Mouse (Mus musculus) gastrocnemius, adult 2 months (tissue): ENCODE results near the gene Fnd3c2. TPM values are rescaled to one million over a fixed set of nuclear protein-coding genes. Genes with fewer than 3 reads are reported as not detected.
A peak's percentile ranks its signal among the peaks of the same experiment; 100 is the strongest.
"Not testable (repeated sequence)": the region's sequence is repeated elsewhere in the genome, so short reads cannot be mapped to it uniquely, and the experiment has no call there.

Experiments
- DNase-seq: peaks from one replicate; pipeline ENCODE4 v3.0.0; 2022
- H3K27ac ChIP-seq: fragments of 200-600 bp; 2 replicates; pipeline ENCODE4 v1.8.1; 2022; ENCODE audit warnings: mild to moderate bottlenecking
- H3K4me3 ChIP-seq: fragments of 200-600 bp; 2 replicates; pipeline ENCODE4 v1.8.1; 2022; ENCODE audit warnings: mild to moderate bottlenecking, moderate library complexity
- CTCF ChIP-seq: fragments of 200-600 bp; IDR thresholded peaks from 2 replicates; pipeline ENCODE4 v1.8.1; 2022; ENCODE audit warnings: antibody characterized with exemption, mild to moderate bottlenecking, moderate library complexity
- intact Hi-C: fragments of 180-260 bp; cut with DNase I; formaldehyde crosslinking; loops from one replicate; pipeline ENCODE4 v1.15.1; 2025
- long read RNA-seq, 2 experiments: library from polyadenylated mRNA; stranded (forward); transcript quantifications; one replicate each; pipeline ENCODE4 v2.0.0; 2021
- total RNA-seq, 2 experiments: library from RNA; stranded (reverse); gene quantifications; 2 replicates each; pipeline ENCODE4 v1.2.3; 2021

The Fnd3c2 gene
- not detected for total RNA-seq
- long read RNA-seq, experiment 1: 0 reads
- long read RNA-seq, experiment 2: 0 reads

DNA sequence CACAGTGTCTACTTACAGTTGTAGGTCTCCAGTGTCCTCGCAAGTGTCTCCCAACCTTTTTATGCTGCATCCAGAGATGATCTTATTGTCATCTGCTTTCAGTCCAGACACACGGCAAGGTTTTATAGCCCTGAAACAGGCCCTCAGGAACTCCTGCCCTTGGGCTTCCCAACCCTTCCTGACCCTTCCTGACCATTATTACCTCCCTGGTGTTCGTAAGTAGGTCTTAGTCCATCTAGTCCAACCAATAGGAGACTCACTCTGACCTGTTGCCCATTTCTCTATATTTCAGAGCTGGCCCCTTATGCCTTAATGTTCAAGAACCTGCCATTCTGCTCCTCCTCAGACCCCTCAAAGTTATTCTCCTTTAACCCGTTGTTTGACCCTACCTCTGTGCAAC is at the start of gene Fnd3c2:
Gene Fnd3c2, minus strand, starts transcription at position 101 of the 400 bp plus-strand sequence.
- Histone ChIP-seq H3K27ac (no peak within 1 kb of the TSS), H3K4me3 (no peak within 1 kb of the TSS)
- intact Hi-C loops: no loop called here
- TF ChIP-seq CTCF: no peak
- no peak for DNase-seq

DNA sequence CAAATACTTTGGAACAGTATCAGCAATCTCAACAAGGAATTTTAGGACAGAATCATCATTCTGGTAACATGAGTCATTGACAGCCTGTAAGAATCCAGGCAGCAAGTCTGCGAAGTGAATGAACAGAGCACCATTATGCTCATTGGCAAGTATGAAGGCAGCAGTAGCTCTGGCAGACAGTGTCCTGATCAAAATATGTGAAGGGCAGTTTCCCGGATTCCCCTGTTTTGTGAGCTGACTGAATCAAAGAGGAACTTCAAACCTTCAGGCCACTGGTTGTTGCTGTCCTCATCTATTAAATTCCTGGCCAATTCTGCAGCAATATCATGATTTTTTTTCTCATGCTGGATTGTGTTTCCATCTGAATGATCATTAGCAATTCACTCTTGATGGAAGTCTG is 29.3 kb upstream of the Fnd3c2 start:
- H3K27ac ChIP-seq: no peak overlapping the region
- H3K4me3 ChIP-seq: no peak overlapping the region
- DNase-seq: no peak
- TF ChIP-seq CTCF: no peak
- intact Hi-C loops: no loop called here

DNA sequence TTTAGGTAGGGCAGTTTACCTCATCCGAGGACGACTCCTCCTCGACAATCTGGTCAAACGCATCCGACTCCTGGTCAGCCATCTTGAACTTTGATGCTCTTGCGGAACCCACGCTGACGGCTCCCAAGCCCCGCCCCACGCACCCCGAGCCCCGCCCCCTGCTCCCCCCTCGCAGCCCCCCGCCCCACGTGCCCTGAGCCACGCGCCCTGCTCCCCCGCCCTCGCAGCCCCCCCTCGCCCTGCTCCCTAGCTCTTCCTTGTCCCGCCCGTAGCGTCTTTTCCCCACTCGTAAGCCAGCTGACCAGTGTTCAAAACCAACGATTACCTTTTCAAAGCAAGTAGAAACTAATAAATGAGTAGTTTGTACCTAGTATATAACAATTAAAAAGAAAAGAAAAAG is 34.1 kb downstream of the Fnd3c2 start, which contains the start of gene Taf9b:
Gene Taf9b, minus strand, starts transcription at position 101 of the 400 bp plus-strand sequence.
- intact Hi-C loops: no loop called here
- peak within 1 kb of the TSS; percentile 72 for H3K4me3 ChIP-seq

DNA sequence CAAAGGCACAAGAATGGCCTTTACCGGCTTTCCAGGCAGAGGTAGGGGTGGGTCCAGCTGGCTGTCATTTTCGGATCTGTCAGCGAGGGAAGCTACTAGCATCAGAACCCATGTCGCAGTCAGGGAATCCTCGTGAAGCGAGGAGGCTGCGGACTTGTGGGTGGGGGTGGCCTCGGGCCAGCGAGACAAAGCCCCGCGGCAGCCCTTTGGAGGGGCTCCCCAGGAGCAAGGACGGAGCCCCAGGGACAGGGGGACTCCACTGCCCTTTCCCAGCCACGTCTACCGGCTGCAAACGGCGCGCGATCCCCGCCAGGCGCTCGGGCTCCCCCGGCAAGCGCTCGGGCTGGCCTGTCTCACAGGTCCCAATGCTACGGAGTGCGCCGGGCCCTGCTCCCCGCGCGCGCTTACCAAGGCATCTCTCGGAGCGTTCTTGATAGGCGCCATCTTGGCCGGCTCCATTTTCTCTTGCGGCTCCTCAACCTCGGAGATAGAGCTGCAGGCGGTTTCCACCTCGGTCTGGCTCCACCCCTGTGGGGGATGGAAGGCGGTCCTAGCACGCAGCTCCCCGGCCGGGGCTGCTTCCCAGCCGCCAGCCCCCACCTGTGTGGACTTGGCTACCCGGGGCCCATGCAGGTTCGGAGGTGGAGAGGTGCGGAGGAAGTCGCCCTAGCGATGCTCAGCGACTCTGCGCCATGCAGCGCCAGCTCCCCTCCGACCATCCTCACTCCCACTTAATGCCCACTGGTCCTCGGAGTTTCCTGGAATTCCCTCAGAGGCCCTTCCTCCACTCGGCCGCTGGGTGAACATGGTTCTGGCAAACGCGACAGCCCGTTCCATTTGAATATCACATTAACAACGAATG is 35.8 kb downstream of the Fnd3c2 start:
- Histone ChIP-seq H3K4me3 (peak overlapping the region; percentile 72), H3K27ac (peak overlapping the region; percentile 87)
- TF ChIP-seq CTCF: no peak
- intact Hi-C loops: no loop called here
- DNase-seq: peak; percentile 76

More for the DNA sequence above, 34.1 kb downstream of the Fnd3c2 start, which contains the start of gene Taf9b:
- peak within 1 kb of the TSS; percentile 87; the same call in 1 of the 2 replicates for H3K27ac ChIP-seq
- no peak for TF ChIP-seq CTCF
- no peak for DNase-seq

DNA sequence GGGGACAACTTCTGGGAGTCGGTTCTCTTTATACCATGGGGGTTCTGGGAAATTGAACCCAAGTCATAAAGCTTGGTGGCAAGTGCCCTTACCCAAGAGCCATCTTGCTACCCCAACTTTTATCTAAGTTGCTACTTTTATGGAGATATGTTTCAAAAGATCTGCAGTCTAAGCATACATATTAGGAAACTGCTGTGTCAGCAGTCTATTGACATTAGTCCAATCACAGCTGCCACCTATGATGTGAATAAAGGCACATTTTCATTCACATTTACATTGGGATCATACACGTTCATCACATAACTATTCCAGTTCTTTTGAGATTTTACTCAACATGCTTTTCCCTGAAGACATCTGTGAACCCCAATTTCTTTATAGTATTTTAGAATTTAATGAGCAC is 46.1 kb downstream of the Fnd3c2 start:
- DNase-seq: no peak
- TF ChIP-seq CTCF: no peak
- H3K27ac ChIP-seq: no peak overlapping the region
- H3K4me3 ChIP-seq: no peak overlapping the region
- intact Hi-C loops: no loop called here

DNA sequence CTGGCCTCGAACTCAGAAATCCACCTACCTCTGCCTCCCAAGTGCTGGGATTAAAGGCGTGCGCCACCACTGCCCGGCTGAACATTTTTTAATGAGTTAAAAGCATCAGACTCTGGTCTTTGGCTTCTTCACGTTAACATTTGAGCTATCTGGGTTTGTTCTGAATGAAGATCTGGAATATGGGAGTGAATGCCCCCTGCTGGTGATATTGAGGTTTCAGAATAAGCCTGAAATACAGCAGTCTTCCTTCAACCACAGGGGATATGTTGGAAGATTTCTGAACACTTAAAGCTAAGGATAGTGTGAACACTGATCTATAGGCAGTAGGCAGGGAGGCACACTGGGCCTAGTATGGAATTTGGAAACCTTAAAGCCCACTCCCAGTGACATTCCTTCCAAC is 56.3 kb downstream of the Fnd3c2 start:
- no peak overlapping the region for H3K27ac ChIP-seq
- no peak overlapping the region for H3K4me3 ChIP-seq
- no peak for DNase-seq
- peak; percentile 40 for TF ChIP-seq CTCF
- intact Hi-C loops: no loop called here

DNA sequence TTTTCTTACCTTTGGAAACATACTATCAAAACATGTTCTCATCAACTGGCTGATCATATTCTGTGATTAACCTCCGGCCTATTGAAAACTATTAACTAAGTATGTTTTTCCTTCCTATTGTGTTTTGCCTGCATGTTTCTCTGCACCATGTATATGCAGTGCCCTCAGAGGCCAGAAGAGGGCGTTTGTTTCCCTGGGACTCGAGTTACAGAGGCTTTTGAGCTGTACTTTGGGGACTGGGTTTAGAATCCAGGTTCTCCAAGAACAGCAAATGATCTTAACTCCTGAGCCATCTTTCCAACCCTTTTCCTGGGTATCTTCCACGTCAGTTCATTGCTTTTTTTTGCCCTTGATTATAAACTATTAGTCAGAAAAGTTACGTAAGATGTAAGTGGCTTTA is 57.9 kb downstream of the Fnd3c2 start:
- DNase-seq: no peak
- H3K4me3 ChIP-seq: no peak overlapping the region; the same call in 1 of the 2 replicates
- intact Hi-C loops: no loop called here
- TF ChIP-seq CTCF: peak; percentile 51
- peak overlapping the region; percentile 35; the same call in 1 of the 2 replicates for H3K27ac ChIP-seq

DNA sequence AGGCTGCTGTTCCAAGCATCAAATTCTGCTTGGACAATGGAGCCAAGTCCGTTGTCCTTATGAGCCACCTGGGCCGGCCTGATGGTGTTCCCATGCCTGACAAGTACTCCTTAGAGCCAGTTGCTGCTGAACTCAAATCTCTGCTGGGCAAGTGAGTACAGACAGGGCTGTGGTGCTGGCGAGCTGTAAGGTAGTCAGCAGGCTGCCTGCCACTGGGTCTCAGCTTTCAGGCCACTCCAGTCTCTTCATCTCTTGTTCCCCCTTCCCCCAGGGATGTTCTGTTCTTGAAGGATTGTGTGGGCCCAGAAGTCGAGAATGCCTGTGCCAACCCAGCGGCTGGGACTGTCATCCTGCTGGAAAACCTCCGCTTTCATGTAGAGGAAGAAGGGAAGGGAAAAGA is 60.8 kb downstream of the Fnd3c2 start:
- peak overlapping the region; percentile 79 for H3K27ac ChIP-seq
- DNase-seq: peak; percentile 66
- intact Hi-C loops: not testable (repeated sequence)
- peak overlapping the region; percentile 56 for H3K4me3 ChIP-seq

DNA sequence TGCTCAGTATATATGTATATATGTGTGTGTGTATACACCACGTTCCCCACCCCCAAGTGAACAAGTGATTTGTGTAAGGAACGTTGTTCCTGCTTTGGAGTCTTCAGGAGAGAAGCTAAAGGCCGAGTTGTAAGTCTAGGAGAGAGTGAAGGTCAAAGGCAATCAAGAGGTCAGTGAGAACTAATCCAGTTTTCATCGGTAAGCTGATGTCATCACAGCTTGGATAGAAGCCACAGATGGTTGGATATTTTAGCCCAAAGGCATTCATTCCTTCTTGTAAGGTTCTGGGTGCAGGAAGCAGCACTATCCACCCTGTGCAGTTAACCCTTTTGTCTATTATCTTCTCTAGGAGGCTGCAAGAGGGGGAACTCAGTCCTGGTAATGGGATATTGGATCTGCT is 65.1 kb downstream of the Fnd3c2 start:
- Histone ChIP-seq H3K4me3 (peak overlapping the region; percentile 80), H3K27ac (peak overlapping the region; percentile 91)
- no peak for TF ChIP-seq CTCF
- DNase-seq: no peak
- intact Hi-C loops: no loop called here

DNA sequence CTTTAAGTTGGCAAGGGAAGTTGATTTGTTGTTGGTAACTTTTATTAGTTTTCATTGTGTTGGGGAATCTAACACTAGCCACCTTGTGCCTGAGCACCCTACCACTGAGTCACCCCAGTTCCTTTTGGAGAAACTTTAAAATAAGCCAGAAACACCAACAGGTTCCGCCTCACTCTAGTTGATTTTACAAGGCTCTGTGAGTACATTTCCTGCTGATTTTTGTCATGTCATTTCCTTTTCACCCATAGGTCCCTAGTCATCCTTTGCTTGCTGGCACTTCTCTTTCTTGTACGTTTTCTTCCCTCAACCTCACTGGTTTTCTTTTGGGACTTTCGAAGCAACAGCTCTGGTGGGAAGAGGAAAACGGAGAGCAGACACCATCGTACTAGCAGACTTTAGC is 65.8 kb downstream of the Fnd3c2 start:
- Histone ChIP-seq H3K4me3 (peak overlapping the region; percentile 80), H3K27ac (peak overlapping the region; percentile 91)
- no peak for DNase-seq
- TF ChIP-seq CTCF: no peak
- intact Hi-C loops: loop anchor here (5.0 to 10.0 kb wide), 2 partner anchors 162 to 1115 kb away; partner anchors contain the start of genes Atp7a and Pbdc1

DNA sequence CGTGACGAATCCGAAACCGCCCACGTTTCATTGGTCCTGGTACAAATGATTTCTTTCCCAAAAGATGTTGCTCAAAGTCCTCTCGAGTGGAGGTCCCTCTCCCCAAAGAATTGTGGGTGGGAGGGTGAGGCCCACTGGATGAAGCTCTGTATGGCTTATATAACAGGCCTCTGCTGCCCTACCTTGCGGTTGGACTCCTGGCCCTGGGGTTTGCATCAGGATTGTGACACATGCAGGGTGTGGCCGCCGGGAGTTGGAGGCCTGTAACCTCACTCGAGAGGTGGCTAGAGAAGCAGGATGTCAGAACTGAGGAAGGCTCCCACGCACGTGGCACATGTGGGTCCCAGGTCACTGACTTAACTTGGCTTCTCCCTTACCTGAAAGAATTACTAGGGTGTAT is 67.4 kb downstream of the Fnd3c2 start:
- peak overlapping the region; percentile 80 for H3K4me3 ChIP-seq
- DNase-seq: peak; percentile 68
- H3K27ac ChIP-seq: peak overlapping the region; percentile 91
- intact Hi-C loops: loop anchor here (5.0 to 10.0 kb wide), 2 partner anchors 160 to 1113 kb away; partner anchors contain the start of genes Atp7a and Pbdc1
- no peak for TF ChIP-seq CTCF

DNA sequence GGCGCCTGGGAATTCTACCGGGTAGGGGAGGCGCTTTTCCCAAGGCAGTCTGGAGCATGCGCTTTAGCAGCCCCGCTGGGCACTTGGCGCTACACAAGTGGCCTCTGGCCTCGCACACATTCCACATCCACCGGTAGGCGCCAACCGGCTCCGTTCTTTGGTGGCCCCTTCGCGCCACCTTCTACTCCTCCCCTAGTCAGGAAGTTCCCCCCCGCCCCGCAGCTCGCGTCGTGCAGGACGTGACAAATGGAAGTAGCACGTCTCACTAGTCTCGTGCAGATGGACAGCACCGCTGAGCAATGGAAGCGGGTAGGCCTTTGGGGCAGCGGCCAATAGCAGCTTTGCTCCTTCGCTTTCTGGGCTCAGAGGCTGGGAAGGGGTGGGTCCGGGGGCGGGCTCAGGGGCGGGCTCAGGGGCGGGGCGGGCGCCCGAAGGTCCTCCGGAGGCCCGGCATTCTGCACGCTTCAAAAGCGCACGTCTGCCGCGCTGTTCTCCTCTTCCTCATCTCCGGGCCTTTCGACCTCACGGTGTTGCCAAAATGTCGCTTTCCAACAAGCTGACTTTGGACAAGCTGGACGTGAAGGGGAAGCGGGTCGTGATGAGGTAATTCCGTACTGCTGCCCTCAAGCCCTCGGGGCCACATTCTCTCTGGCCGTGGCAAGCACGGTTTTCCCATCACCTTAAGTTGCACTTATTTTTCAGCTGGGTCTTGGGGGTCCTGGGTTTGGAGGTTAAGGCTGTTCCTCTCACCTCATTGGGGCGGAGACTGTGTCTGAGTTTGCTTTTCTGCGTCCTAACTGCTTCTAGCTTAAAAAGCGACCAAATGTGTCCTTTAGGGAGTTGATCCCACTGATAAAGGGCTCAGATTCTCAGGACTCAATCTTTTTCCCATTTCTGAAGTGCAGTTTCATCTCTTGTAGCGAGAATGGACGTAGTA is 68.2 kb downstream of the Fnd3c2 start, which contains the start of gene Pgk1:
Gene Pgk1, plus strand, starts transcription at position 388 of the 937 bp plus-strand sequence.
- intact Hi-C loops: loop anchor here (5.0 to 10.0 kb wide), 2 partner anchors 160 to 1112 kb away; partner anchors contain the start of genes Atp7a and Pbdc1
- peak within 1 kb of the TSS; percentile 80 for H3K4me3 ChIP-seq
- peak within 1 kb of the TSS; percentile 91 for H3K27ac ChIP-seq
- peak; percentile 96 for DNase-seq
- TF ChIP-seq CTCF: no peak
